Mouse (Mus musculus) G1E (cell line): Measurements from ENCODE around the gene Sgtb.

Experiments
- CTCF ChIP-seq: IDR thresholded peaks from 2 replicates; pipeline ENCODE4 v1.5.1; 2012; ENCODE audit warnings: low read depth, low read length, inconsistent platforms, mixed read lengths
- GATA1 ChIP-seq: IDR thresholded peaks from 2 replicates; pipeline ENCODE4 v1.6.1; 2012; ENCODE audit warnings: borderline replicate concordance, low read length, inconsistent platforms, mixed read lengths
- GATA2 ChIP-seq: IDR thresholded peaks from 2 replicates; pipeline ENCODE4 v1.6.1; 2012; ENCODE audit warnings: low read depth, low read length, inconsistent platforms, borderline replicate concordance
- POLR2AphosphoS5 ChIP-seq: IDR thresholded peaks from 2 replicates; pipeline ENCODE4 v1.6.1; 2012; ENCODE audit warnings: low read depth, low read length, inconsistent platforms; ENCODE audit not compliant: insufficient replicate concordance

- TF ChIP-seq CTCF (no peak), POLR2AphosphoS5 (no peak), GATA2 (no peak), GATA1 (no peak)
Measured at GRCm38 (mm10) chr13:104178650-104179121, 69.1 kb downstream of the Sgtb start, which contains the start of gene Trim23.
